Mouse (Mus musculus) right cerebral cortex, adult 18-20 months (tissue): Measurements from ENCODE around the gene Thtpa.
A peak's percentile ranks its signal among the peaks of the same experiment; 100 is the strongest.

Experiments
- DNase-seq: peaks from one replicate; pipeline ENCODE4 v3.0.0; 2022; ENCODE audit warnings: mixed read lengths

The Thtpa gene

GRCm38 (mm10) chr14:55078366-55078989, 16.1 kb upstream of the Thtpa start:
- DNase-seq = no peak

- DNase-seq = peak; percentile 63
These were observed 15.2 kb upstream of the Thtpa start for GRCm38 (mm10) chr14:55079214-55079970.

GRCm38 (mm10) chr14:55081105-55081504, 13.5 kb upstream of the Thtpa start:
- no peak for DNase-seq

- no peak for DNase-seq
These were observed 11.1 kb upstream of the Thtpa start for GRCm38 (mm10) chr14:55083481-55083880.

- no peak for DNase-seq
These were observed 9.1 kb upstream of the Thtpa start for GRCm38 (mm10) chr14:55085324-55086008.

- DNase-seq = no peak
These were observed 8.5 kb upstream of the Thtpa start for GRCm38 (mm10) chr14:55086009-55086514.

- peak; percentile 75 for DNase-seq
These were observed 5.2 kb upstream of the Thtpa start for GRCm38 (mm10) chr14:55089199-55089947.

- DNase-seq = no peak
These were observed 3.2 kb upstream of the Thtpa start for GRCm38 (mm10) chr14:55091209-55091865.

GRCm38 (mm10) chr14:55092011-55092577, 2.5 kb upstream of the Thtpa start, which contains the start of gene Zfhx2:
TSS of gene Zfhx2 (minus strand) at chr14:55092324.
- peak; percentile 97 for DNase-seq

GRCm38 (mm10) chr14:55093927-55094326, 657 bp upstream of the Thtpa start:
- DNase-seq = no peak

GRCm38 (mm10) chr14:55095263-55095662, 679 bp downstream of the Thtpa start:
- DNase-seq = no peak

- no peak for DNase-seq
These were observed 1.1 kb downstream of the Thtpa start for GRCm38 (mm10) chr14:55095671-55096070.

- DNase-seq = no peak
These were observed 2.0 kb downstream of the Thtpa start for GRCm38 (mm10) chr14:55096573-55097087.

GRCm38 (mm10) chr14:55097646-55098045, 3.1 kb downstream of the Thtpa start:
- DNase-seq = no peak

- DNase-seq = no peak
These were observed 3.5 kb downstream of the Thtpa start for GRCm38 (mm10) chr14:55098067-55098466.

GRCm38 (mm10) chr14:55101592-55101991, 7.0 kb downstream of the Thtpa start:
- DNase-seq = peak; percentile 63

- DNase-seq = no peak
These were observed 7.7 kb downstream of the Thtpa start for GRCm38 (mm10) chr14:55102253-55102785.

GRCm38 (mm10) chr14:55104365-55104764, 9.8 kb downstream of the Thtpa start:
- no peak for DNase-seq

GRCm38 (mm10) chr14:55105386-55105785, 10.8 kb downstream of the Thtpa start:
- DNase-seq = no peak

- DNase-seq = peak; percentile 91
These were observed 11.5 kb downstream of the Thtpa start, which contains the start of gene Ap1g2 for GRCm38 (mm10) chr14:55105836-55106809. TSS of gene Ap1g2 (minus strand) at chr14:55106593.
